In genomic region chr17:47428831-47429304, GRCm38 (mm10) we compare ENCODE assay signal across 9 mouse cellular contexts. TPM values are rescaled to one million over a fixed set of nuclear protein-coding genes. Genes with fewer than 3 reads are reported as not detected.
A peak's percentile ranks its signal among the peaks of the same experiment; 100 is the strongest.
DNase-seq lines count a peak whose midpoint lies in the region; ATAC-seq and TF ChIP-seq lines count a peak whose summit lies in the region.
"Had no signal": no experiment of that assay in that cellular context is flagged by ENCODE, and none has a peak within 500 bp of the region (broad histone marks: within the 10 kb centered on the region; RNA-seq: fewer than 3 reads in every experiment).

No protein-coding gene starts in this region.

- peak; percentile 41; the same call in 1 of the 2 replicates for ATAC-seq in forebrain, embryonic 15.5 days (replicated peaks)
- peak; percentile 88 for ATAC-seq in hindbrain, postnatal 0 days

- H3K4me2 ChIP-seq in forebrain, embryonic 15.5 days (replicated peaks), result no peak overlapping the region
- H3K4me2 ChIP-seq in hindbrain, postnatal 0 days (ENCODE audit: low read depth, low read length), result 0 out of 2 replicates have a peak overlapping the region, but pooled peaks have one; percentile 5

- no peak overlapping the region for H3K9ac ChIP-seq in forebrain, embryonic 15.5 days (replicated peaks)
- no peak overlapping the region for H3K9ac ChIP-seq in hindbrain, postnatal 0 days (replicated peaks; ENCODE audit: low read length)

- TF ChIP-seq POLR2A in lung, adult 2 months (IDR thresholded peaks at IDR 0.05; ENCODE audit: borderline replicate concordance, extremely low read depth, low read depth, low read length), result no peak

- peak; percentile 43 for TF ChIP-seq CTCF in gastrocnemius, adult 2 months (IDR thresholded peaks at IDR 0.05)
- TF ChIP-seq CTCF in hindbrain, postnatal 0 days (IDR thresholded peaks at IDR 0.05; ENCODE audit: low read depth), result peak; percentile 71
- TF ChIP-seq CTCF in lung, adult 2 months (IDR thresholded peaks at IDR 0.05; ENCODE audit: insufficient read depth, low read length), result peak; percentile 59; the same call in 1 of the 2 replicates

- WGBS in forebrain, embryonic 15.5 days, result 6% methylated on average over 8 of the region's 8 CpGs
- WGBS in hindbrain, postnatal 0 days, result 5% methylated on average over 8 of the region's 8 CpGs
- 10% methylated on average over 8 of the region's 8 CpGs for WGBS in lung, adult 2 months

- 0 out of 2 replicates have a peak, but pooled peaks cover 2% of the 10 kb centered on the region for H3K4me1 ChIP-seq in forebrain, embryonic 15.5 days
- H3K4me1 ChIP-seq in hindbrain, postnatal 0 days (ENCODE audit: insufficient read depth, low read length), result no peaks in the 10 kb centered on the region
- H3K4me1 ChIP-seq in lung, adult 2 months (ENCODE audit: control insufficient read depth, insufficient read depth, low read length), result no peaks in the 10 kb centered on the region

- H3K27me3 ChIP-seq in forebrain, embryonic 15.5 days, result no peaks in the 10 kb centered on the region
- H3K27me3 ChIP-seq in hindbrain, postnatal 0 days (ENCODE audit: insufficient read depth, low read length), result no peaks in the 10 kb centered on the region

- no peak overlapping the region for H3K27ac ChIP-seq in gastrocnemius, adult 2 months
- no peak overlapping the region for H3K27ac ChIP-seq in forebrain, embryonic 15.5 days (replicated peaks)
- H3K27ac ChIP-seq in hindbrain, postnatal 0 days, result no peak overlapping the region

- H3K4me3 ChIP-seq in gastrocnemius, adult 2 months, result no peak overlapping the region
- H3K4me3 ChIP-seq in forebrain, embryonic 15.5 days, result no peak overlapping the region
- no peak overlapping the region for H3K4me3 ChIP-seq in hindbrain, postnatal 0 days (ENCODE audit: low read length)
- H3K4me3 ChIP-seq in lung, adult 2 months (replicated peaks; ENCODE audit: extremely low read depth, low read depth, low read length), result no peak overlapping the region
- H3K4me3 ChIP-seq: erythroblast, embryonic 14.5 days had no signal

- no peaks in the 10 kb centered on the region for H3K9me3 ChIP-seq in forebrain, embryonic 15.5 days
- H3K9me3 ChIP-seq in hindbrain, postnatal 0 days (ENCODE audit: low read length), result no peaks in the 10 kb centered on the region

- DNase-seq in gastrocnemius, adult 2 months, result peak; percentile 35
- DNase-seq in gastrocnemius, postnatal 10 days, result no peak
- peak; percentile 71 for DNase-seq in hindbrain, postnatal 0 days (ENCODE audit: low spot score)
- DNase-seq in lung, adult 2 months, result peak; percentile 57
- DNase-seq in retina, embryonic 14.5 days (ENCODE audit: low spot score), result peak; percentile 76
- DNase-seq in layer of hippocampus, postnatal 10 days (ENCODE audit: low spot score in 2 of 2), result no peak
- DNase-seq in gastrocnemius, adult 8-10 months (ENCODE audit: low spot score in 2 of 2), result no peak

- intact Hi-C loops in gastrocnemius, adult 2 months (cut with DNase I), result no loop called here

- no peaks in the 10 kb centered on the region for H3K36me3 ChIP-seq in forebrain, embryonic 15.5 days
- H3K36me3 ChIP-seq in hindbrain, postnatal 0 days (ENCODE audit: insufficient read depth, low read length), result no peaks in the 10 kb centered on the region

RNA-seq across cellular contexts. Expression of gene AI661453, which starts 7.5 kb away (rescaled TPM):
- total RNA-seq in gastrocnemius, adult 2 months (2021), result under 1 TPM; 0.23 to 0.45 TPM
- under 1 TPM; 0.47 to 0.50 TPM for total RNA-seq in gastrocnemius, postnatal 10 days (2021)
- 0.19 and 0.20 TPM in 2 replicates for polyA plus RNA-seq in forebrain, embryonic 15.5 days (2015; fragmentation: Nextera tagmentation; extraction: Ambion mirVana)
- total RNA-seq in hindbrain, postnatal 0 days (2014; rRNA removed), result 0.52 and 2.7 TPM in 2 replicates
- 0.14 and 0.15 TPM in 2 replicates for polyA plus RNA-seq in hindbrain, postnatal 0 days (2015; fragmentation: Nextera tagmentation; extraction: Ambion mirVana)
- 9.2 and 13.0 TPM in 2 replicates for polyA plus RNA-seq in lung, adult 2 months (2012; rRNA removed)
- under 1 TPM; 0.23 to 0.38 TPM for total RNA-seq in layer of hippocampus, postnatal 10 days (2021)
- total RNA-seq in gastrocnemius, adult 8-10 months (2022), result under 1 TPM in 3 of 4 experiments, not detected in 1; 0.16 to 0.64 (median 0.19) TPM
- polyA plus RNA-seq: erythroblast, embryonic 14.5 days had no signal

RNA-seq across cellular contexts. Expression of gene 1700001C19Rik, which starts 8.3 kb away (rescaled TPM):
- not detected for total RNA-seq in gastrocnemius, adult 2 months (2021)
- total RNA-seq in gastrocnemius, postnatal 10 days (2021), result not detected
- polyA plus RNA-seq in forebrain, embryonic 15.5 days (2015; fragmentation: Nextera tagmentation; extraction: Ambion mirVana), result 0.51 and 0.64 TPM in 2 replicates
- 1.7 TPM in 1 of 2 replicates, not detected in the other for total RNA-seq in hindbrain, postnatal 0 days (2014; rRNA removed)
- 0.45 and 0.81 TPM in 2 replicates for polyA plus RNA-seq in hindbrain, postnatal 0 days (2015; fragmentation: Nextera tagmentation; extraction: Ambion mirVana)
- 0.14 and 0.20 TPM in 2 replicates for polyA plus RNA-seq in lung, adult 2 months (2012; rRNA removed)
- total RNA-seq in layer of hippocampus, postnatal 10 days (2021), result under 1 TPM in 1 of 2 experiments, not detected in 1; 0.94 TPM
- total RNA-seq in gastrocnemius, adult 8-10 months (2022), result not detected
- polyA plus RNA-seq: erythroblast, embryonic 14.5 days had no signal

RNA-seq across cellular contexts. Expression of gene Guca1a, which starts 28.5 kb away (rescaled TPM):
- not detected for total RNA-seq in gastrocnemius, adult 2 months (2021)
- 1 to 10 TPM in 1 of 2 experiments, under 1 TPM in 1; 0.66 to 1.6 TPM for total RNA-seq in gastrocnemius, postnatal 10 days (2021)
- 0.22 and 0.33 TPM in 2 replicates for polyA plus RNA-seq in forebrain, embryonic 15.5 days (2015; fragmentation: Nextera tagmentation; extraction: Ambion mirVana)
- total RNA-seq in hindbrain, postnatal 0 days (2014; rRNA removed), result 0.78 TPM in 1 of 2 replicates, not detected in the other
- polyA plus RNA-seq in hindbrain, postnatal 0 days (2015; fragmentation: Nextera tagmentation; extraction: Ambion mirVana), result 0.69 and 1.4 TPM in 2 replicates
- 1.1 and 2.9 TPM in 2 replicates for polyA plus RNA-seq in lung, adult 2 months (2012; rRNA removed)
- total RNA-seq in layer of hippocampus, postnatal 10 days (2021), result 1 to 10 TPM in 1 of 2 experiments, not detected in 1; 1.2 TPM
- under 1 TPM in 1 of 4 experiments, not detected in 3; 0.35 TPM for total RNA-seq in gastrocnemius, adult 8-10 months (2022)
- polyA plus RNA-seq: erythroblast, embryonic 14.5 days had no signal

RNA-seq across cellular contexts. Expression of gene Guca1b, which starts 43.7 kb away (rescaled TPM):
- total RNA-seq in gastrocnemius, adult 2 months (2021), result under 1 TPM; 0.54 to 0.78 TPM
- under 1 TPM; 0.47 TPM for total RNA-seq in gastrocnemius, postnatal 10 days (2021)
- polyA plus RNA-seq in forebrain, embryonic 15.5 days (2015; fragmentation: Nextera tagmentation; extraction: Ambion mirVana), result 0.33 and 0.39 TPM in 2 replicates
- not detected in 2 replicates for total RNA-seq in hindbrain, postnatal 0 days (2014; rRNA removed)
- 0.14 and 0.42 TPM in 2 replicates for polyA plus RNA-seq in hindbrain, postnatal 0 days (2015; fragmentation: Nextera tagmentation; extraction: Ambion mirVana)
- polyA plus RNA-seq in lung, adult 2 months (2012; rRNA removed), result 1.0 and 1.3 TPM in 2 replicates
- total RNA-seq in layer of hippocampus, postnatal 10 days (2021), result under 1 TPM; 0.40 to 0.43 TPM
- total RNA-seq in gastrocnemius, adult 8-10 months (2022), result under 1 TPM in 3 of 4 experiments, not detected in 1; 0.16 to 0.36 (median 0.34) TPM
- polyA plus RNA-seq: erythroblast, embryonic 14.5 days had no signal

Comparison
In these comparisons a context has a peak if more than half of its experiments do, and no peak if none do; other contexts are left out.
1. DNase-seq: peak in gastrocnemius, adult 2 months (single experiment), hindbrain, postnatal 0 days (single experiment), lung, adult 2 months (single experiment) and retina, embryonic 14.5 days (single experiment); none in gastrocnemius, postnatal 10 days (single experiment), layer of hippocampus, postnatal 10 days (0 of 2) and gastrocnemius, adult 8-10 months (0 of 2).
2. Peak in every context shown above with its lines, with median percentiles within 50 percentile points of each other: CTCF ChIP-seq.